Mouse (Mus musculus) limb, embryonic 14.5 days (tissue): ENCODE measurements around the gene Gm3685. TPM values are rescaled to one million over a fixed set of nuclear protein-coding genes. Genes with fewer than 3 reads are reported as not detected.
"Not testable (repeated sequence)": the region's sequence is repeated elsewhere in the genome, so short reads cannot be mapped to it uniquely, and the experiment has no call there.

Experiments
- ATAC-seq: fragments of 200-750 bp; cut with Nextera tagmentation; 2 replicates; pipeline ENCODE4 v1.8.0; 2017; ENCODE audit warnings: low read depth, moderate number of reproducible peaks, moderate TSS enrichment; ENCODE audit not compliant: low FRiP score
- DNase-seq: peaks from one replicate; pipeline ENCODE4 v3.0.0-alpha.2; 2015; ENCODE audit warnings: low spot score
- H3K27ac ChIP-seq: fragments of 300-500 bp; sonication (generic); replicated peaks from 2 replicates; pipeline ENCODE4 v1.5.1; 2014; ENCODE audit warnings: low read depth, mild to moderate bottlenecking, low read length, moderate library complexity, mixed read lengths
- H3K27me3 ChIP-seq: fragments of 300-500 bp; sonication (generic); 2 replicates; pipeline ENCODE4 v1.6.1; 2014; ENCODE audit warnings: low read length, mixed read lengths; ENCODE audit not compliant: control insufficient read depth, insufficient read depth
- H3K36me3 ChIP-seq: fragments of 300-500 bp; sonication (generic); 2 replicates; pipeline ENCODE4 v1.6.1; 2014; ENCODE audit warnings: mild to moderate bottlenecking, low read length, moderate library complexity, mixed read lengths; ENCODE audit not compliant: control insufficient read depth, insufficient read depth
- H3K4me1 ChIP-seq: fragments of 300-500 bp; sonication (generic); 2 replicates; pipeline ENCODE4 v1.6.1; 2014; ENCODE audit warnings: antibody characterized with exemption, low read length, mixed read lengths; ENCODE audit not compliant: control insufficient read depth, insufficient read depth
- H3K4me2 ChIP-seq: fragments of 300-500 bp; sonication (generic); replicated peaks from 2 replicates; pipeline ENCODE4 v1.6.1; 2014; ENCODE audit warnings: low read depth, mild to moderate bottlenecking, low read length, moderate library complexity; ENCODE audit not compliant: severe bottlenecking
- H3K4me3 ChIP-seq: fragments of 300-500 bp; sonication (generic); replicated peaks from 2 replicates; pipeline ENCODE4 v1.5.1; 2014; ENCODE audit warnings: low read length
- H3K9ac ChIP-seq: fragments of 300-500 bp; sonication (generic); 2 replicates; pipeline ENCODE4 v1.6.1; 2014; ENCODE audit warnings: mild to moderate bottlenecking, low read depth, low read length, moderate library complexity; ENCODE audit not compliant: severe bottlenecking
- H3K9me3 ChIP-seq: fragments of 300-500 bp; sonication (generic); 2 replicates; pipeline ENCODE4 v1.6.1; 2016; ENCODE audit warnings: low read length; ENCODE audit not compliant: control insufficient read depth
- WGBS: fragments of 180-500 bp; shearing (Covaris S2); extraction: QIAGEN DNeasy Blood & Tissue Kit; methylation state at CpG from one replicate; pipeline ENCODE4 v1.1.7; 2014; 5-methylcytosine and 5-hydroxymethylcytosine counted together
- polyA plus RNA-seq, 2 experiments: library from polyadenylated mRNA; depleted of rRNA in 1 of 2; stranded (reverse) in 1 of 2; unstranded in 1 of 2; fragments of >200 nt; fragmentation: Nextera tagmentation in 1 of 2; extraction: Ambion mirVana in 1 of 2; gene quantifications; 2 replicates each; pipeline versions ENCODE4 v1.2.1 to v1.2.3; 2012 to 2014

The Gm3685 gene
- polyA plus RNA-seq (2012; rRNA removed), result not detected in 2 replicates
- polyA plus RNA-seq (2014; fragmentation: Nextera tagmentation; extraction: Ambion mirVana), result not detected in 2 replicates

DNA sequence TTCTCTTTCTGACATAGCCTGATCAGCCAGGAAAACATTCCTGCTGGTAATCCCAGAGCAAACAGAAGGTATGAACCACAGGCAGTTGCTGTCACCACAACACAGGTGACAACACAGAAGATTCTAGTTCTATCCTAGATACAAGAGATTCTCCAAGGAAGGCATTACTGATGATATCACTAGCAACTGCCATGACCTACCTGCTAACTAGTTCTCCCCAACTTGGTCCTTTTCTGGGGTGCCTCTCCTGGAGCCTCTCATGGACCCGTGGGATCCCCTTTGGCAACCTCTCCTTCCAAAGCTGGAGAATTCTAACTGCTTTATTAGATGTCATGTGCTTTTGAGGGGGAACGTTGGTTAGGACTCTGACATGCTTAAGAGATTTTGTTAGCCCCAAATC is at the start of gene Gm3685:
Gm3685 (minus strand) TSS at position 101 of the 400 bp plus-strand sequence.
- H3K9ac ChIP-seq, ATAC-seq: not testable (repeated sequence)
- WGBS, result no CpG with 5 or more reads among the region's 2 CpGs

DNA sequence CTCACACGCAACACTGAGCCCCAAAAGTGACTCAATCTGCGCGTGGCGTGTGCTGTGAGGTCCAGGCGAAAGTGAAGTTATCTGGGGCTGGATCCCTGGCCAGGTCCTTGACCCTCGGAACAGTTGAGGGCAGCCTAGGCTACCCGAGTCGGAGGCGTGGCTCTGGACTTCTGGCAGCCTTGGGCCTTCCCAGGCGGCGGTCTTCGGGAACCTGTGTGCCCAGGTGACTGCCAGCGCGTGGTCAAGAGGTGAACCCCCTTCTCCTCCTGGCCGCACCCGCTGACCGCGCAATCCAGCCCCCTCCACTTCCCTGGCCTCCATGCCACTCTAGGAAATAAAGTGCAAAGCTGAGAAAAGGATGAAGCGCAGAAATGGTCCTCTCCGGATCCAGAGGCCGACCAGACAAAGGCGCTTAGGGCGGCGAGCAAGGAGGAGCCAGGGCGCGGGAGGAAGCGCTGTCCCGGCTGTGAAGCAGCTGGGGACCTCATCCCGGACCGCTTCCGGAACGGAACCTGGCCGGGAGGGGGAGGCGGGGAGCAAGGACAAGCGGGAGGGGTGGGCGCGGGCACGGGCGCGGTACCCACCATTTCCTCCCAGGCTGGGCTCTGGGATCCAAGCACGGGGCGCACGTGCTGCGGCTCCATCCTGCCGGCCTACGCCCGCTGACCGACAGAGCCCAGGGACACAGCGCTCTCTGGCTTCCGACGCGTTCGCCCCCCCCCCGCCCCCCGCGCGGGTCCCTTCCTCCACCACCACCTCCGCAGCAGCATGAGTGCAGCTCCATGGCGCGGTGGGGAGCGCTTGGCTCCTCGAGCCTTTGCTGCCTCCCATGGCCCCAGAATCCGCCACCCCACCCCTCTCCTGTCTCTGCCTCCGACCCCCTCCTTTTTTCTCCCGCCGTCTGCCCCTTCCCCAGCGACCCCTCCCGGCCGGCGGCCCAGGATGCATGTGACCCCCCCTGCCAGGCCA is 17.7 kb downstream of the Gm3685 start, which contains the start of gene Gm10406:
Gm10406 (minus strand) TSS at position 669 of the 969 bp plus-strand sequence.
- under 1% methylated on average over 26 of the region's 70 CpGs for WGBS
- H3K9me3 ChIP-seq, H3K4me1 ChIP-seq, ATAC-seq, H3K36me3 ChIP-seq, H3K27ac ChIP-seq, H3K27me3 ChIP-seq: not testable (repeated sequence)
- Histone ChIP-seq H3K9ac (peak within 1 kb of the TSS; percentile 48), H3K4me3 (peak within 1 kb of the TSS; percentile 39), H3K4me2 (peak within 1 kb of the TSS; percentile 60)
- DNase-seq, result peak; percentile 2

More for the DNA sequence above, at the start of gene Gm3685:
- H3K4me3 ChIP-seq, H3K4me2 ChIP-seq, H3K27ac ChIP-seq, DNase-seq, H3K36me3 ChIP-seq, H3K9me3 ChIP-seq, H3K4me1 ChIP-seq, H3K27me3 ChIP-seq: not testable (repeated sequence)

DNA sequence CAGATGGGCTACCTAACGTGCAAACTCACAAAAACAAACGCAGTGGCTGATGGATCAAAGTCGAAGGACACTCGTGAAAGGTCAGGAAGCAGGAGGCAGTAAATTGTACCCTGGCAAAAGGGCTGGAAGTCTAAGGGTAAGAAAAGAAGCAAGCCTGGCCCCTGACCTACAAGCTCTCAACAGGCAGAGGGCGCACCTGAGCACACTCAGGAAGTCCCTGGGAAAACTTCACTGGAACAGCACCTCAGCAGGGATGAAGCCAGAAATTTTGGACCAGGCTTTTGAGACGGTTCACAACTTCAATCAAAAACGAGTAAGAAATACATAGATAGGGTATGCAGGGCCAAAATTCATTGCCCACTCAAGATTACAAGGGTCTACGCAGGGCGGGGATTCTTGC is 18.5 kb downstream of the Gm3685 start:
- H3K9ac ChIP-seq, DNase-seq, ATAC-seq, H3K4me1 ChIP-seq, H3K9me3 ChIP-seq, H3K36me3 ChIP-seq, H3K4me2 ChIP-seq, H3K4me3 ChIP-seq, H3K27me3 ChIP-seq, H3K27ac ChIP-seq: not testable (repeated sequence)
- 10% methylated on average over 9 of the region's 9 CpGs for WGBS

Other genes with a start within 250 kb of the Gm3685 start
- gene Gm3642, start 204.7 kb downstream of the Gm3685 start, polyA plus RNA-seq (2012; rRNA removed), result not detected in 2 replicates
- gene Gm3642, start 204.7 kb downstream of the Gm3685 start, polyA plus RNA-seq (2014; fragmentation: Nextera tagmentation; extraction: Ambion mirVana), result not detected in 2 replicates
- 1.4 and 2.0 TPM in 2 replicates for gene Gm3667, start 155.0 kb downstream of the Gm3685 start, polyA plus RNA-seq (2012; rRNA removed)
- gene Gm3667, start 155.0 kb downstream of the Gm3685 start, polyA plus RNA-seq (2014; fragmentation: Nextera tagmentation; extraction: Ambion mirVana), result 0.58 and 0.91 TPM in 2 replicates
- gene Gm6356, start 71.2 kb downstream of the Gm3685 start, polyA plus RNA-seq (2012; rRNA removed), result not detected in 2 replicates
- not detected in 2 replicates for gene Gm6356, start 71.2 kb downstream of the Gm3685 start, polyA plus RNA-seq (2014; fragmentation: Nextera tagmentation; extraction: Ambion mirVana)
- 2.4 and 2.6 TPM in 2 replicates for gene Gm10406, start 17.5 kb downstream of the Gm3685 start, polyA plus RNA-seq (2012; rRNA removed)
- 0.58 and 1.4 TPM in 2 replicates for gene Gm10406, start 17.5 kb downstream of the Gm3685 start, polyA plus RNA-seq (2014; fragmentation: Nextera tagmentation; extraction: Ambion mirVana)
- 3.6 and 3.8 TPM in 2 replicates for gene Gm3696, start 55.7 kb upstream of the Gm3685 start, polyA plus RNA-seq (2012; rRNA removed)
- 1.6 and 1.8 TPM in 2 replicates for gene Gm3696, start 55.7 kb upstream of the Gm3685 start, polyA plus RNA-seq (2014; fragmentation: Nextera tagmentation; extraction: Ambion mirVana)
- not detected in 2 replicates for gene Gm6676, start 80.4 kb upstream of the Gm3685 start, polyA plus RNA-seq (2012; rRNA removed)
- gene Gm6676, start 80.4 kb upstream of the Gm3685 start, polyA plus RNA-seq (2014; fragmentation: Nextera tagmentation; extraction: Ambion mirVana), result not detected in 2 replicates
- 5.8 and 6.3 TPM in 2 replicates for gene Gm3512, start 129.6 kb upstream of the Gm3685 start, polyA plus RNA-seq (2012; rRNA removed)
- gene Gm3512, start 129.6 kb upstream of the Gm3685 start, polyA plus RNA-seq (2014; fragmentation: Nextera tagmentation; extraction: Ambion mirVana), result 4.8 and 4.9 TPM in 2 replicates
- gene Gm16434, start 149.6 kb upstream of the Gm3685 start, polyA plus RNA-seq (2012; rRNA removed), result not detected in 2 replicates
- not detected in 2 replicates for gene Gm16434, start 149.6 kb upstream of the Gm3685 start, polyA plus RNA-seq (2014; fragmentation: Nextera tagmentation; extraction: Ambion mirVana)
- gene Gm3727, start 219.7 kb upstream of the Gm3685 start, polyA plus RNA-seq (2012; rRNA removed), result not detected in 2 replicates
- not detected in 2 replicates for gene Gm3727, start 219.7 kb upstream of the Gm3685 start, polyA plus RNA-seq (2014; fragmentation: Nextera tagmentation; extraction: Ambion mirVana)